Mouse (Mus musculus) forebrain, embryonic 11.5 days (tissue): ENCODE results near the gene 2010111I01Rik. TPM values are rescaled to one million over a fixed set of nuclear protein-coding genes. Genes with fewer than 3 reads are reported as not detected.
"Not testable (repeated sequence)": the region's sequence is repeated elsewhere in the genome, so short reads cannot be mapped to it uniquely, and the experiment has no call there.

Source experiments
- ATAC-seq: fragments of 200-750 bp; cut with Nextera tagmentation; replicated peaks from 2 replicates; pipeline ENCODE4 v1.8.0; 2017; ENCODE audit warnings: moderate TSS enrichment; ENCODE audit not compliant: low FRiP score
- DNase-seq: peaks from one replicate; pipeline ENCODE4 v3.0.0-alpha.2; 2017; ENCODE audit warnings: low spot score
- H3K27ac ChIP-seq: fragments of 300-500 bp; sonication (generic); 2 replicates; pipeline ENCODE4 v1.5.1; 2014; ENCODE audit warnings: low read depth, low read length
- H3K27me3 ChIP-seq: fragments of 300-500 bp; sonication (generic); 2 replicates; pipeline ENCODE4 v1.6.1; 2014; ENCODE audit warnings: mild to moderate bottlenecking, low read length, mixed read lengths; ENCODE audit not compliant: control insufficient read depth, insufficient read depth
- H3K36me3 ChIP-seq: fragments of 300-500 bp; sonication (generic); 2 replicates; pipeline ENCODE4 v1.6.1; 2014; ENCODE audit warnings: mild to moderate bottlenecking, low read length, moderate library complexity, mixed read lengths; ENCODE audit not compliant: control insufficient read depth, insufficient read depth
- H3K4me1 ChIP-seq: fragments of 300-500 bp; sonication (generic); replicated peaks from 2 replicates; pipeline ENCODE4 v1.6.1; 2014; ENCODE audit warnings: low read length, mixed read lengths; ENCODE audit not compliant: control insufficient read depth, insufficient read depth
- H3K4me2 ChIP-seq: fragments of 300-500 bp; sonication (generic); 2 replicates; pipeline ENCODE4 v1.6.1; 2014; ENCODE audit warnings: low read depth, mild to moderate bottlenecking, low read length, moderate library complexity, mixed read lengths; ENCODE audit not compliant: severe bottlenecking
- H3K4me3 ChIP-seq: fragments of 300-500 bp; sonication (generic); 2 replicates; pipeline ENCODE4 v1.5.1; 2014; ENCODE audit warnings: low read depth, low read length
- H3K9ac ChIP-seq: fragments of 300-500 bp; sonication (generic); 2 replicates; pipeline ENCODE4 v1.6.1; 2014; ENCODE audit warnings: low read length
- H3K9me3 ChIP-seq: fragments of 300-500 bp; sonication (generic); 2 replicates; pipeline ENCODE4 v1.6.1; 2016; ENCODE audit warnings: low read length, mixed read lengths; ENCODE audit not compliant: control insufficient read depth
- WGBS: fragments of 180-500 bp; shearing (Covaris S2); extraction: QIAGEN DNeasy Blood & Tissue Kit; methylation state at CpG from one replicate; pipeline ENCODE4 v1.1.7; 2014; 5-methylcytosine and 5-hydroxymethylcytosine counted together
- polyA plus RNA-seq: library from polyadenylated mRNA; unstranded; fragments of >200 nt; fragmentation: Nextera tagmentation; extraction: Ambion mirVana; gene quantifications from 2 replicates; pipeline ENCODE4 v1.2.1, GENCODE M21; 2014

Gene 2010111I01Rik
- polyA plus RNA-seq, 1 experiment from 2014 or later: 38.9 TPM

- Histone ChIP-seq H3K9ac (no peak overlapping the region), H3K27ac (no peak overlapping the region), H3K4me3 (no peak overlapping the region), H3K9me3 (no peaks in the 10 kb centered on the region), H3K4me2 (no peak overlapping the region), H3K4me1 (peaks cover 8% of the 10 kb centered on the region; the same call in 1 of the 2 replicates), H3K36me3 (no peaks in the 10 kb centered on the region), H3K27me3 (no peaks in the 10 kb centered on the region; the same call in 1 of the 2 replicates)
- no peak for ATAC-seq
- DNase-seq: no peak
- WGBS: 53% methylated on average over 8 of the region's 8 CpGs
Measured at GRCm38 (mm10) chr13:63337239-63337960, 372.7 kb downstream of the 2010111I01Rik start.

- Histone ChIP-seq H3K4me1 (peaks cover 8% of the 10 kb centered on the region; the same call in 1 of the 2 replicates), H3K4me3 (no peak overlapping the region), H3K36me3 (no peaks in the 10 kb centered on the region), H3K27ac (no peak overlapping the region), H3K9me3 (no peaks in the 10 kb centered on the region), H3K9ac (no peak overlapping the region), H3K27me3 (no peaks in the 10 kb centered on the region), H3K4me2 (no peak overlapping the region)
- no peak for ATAC-seq
- no peak for DNase-seq
- 84% methylated on average over 4 of the region's 4 CpGs for WGBS
Measured at GRCm38 (mm10) chr13:63339946-63340345, 375.3 kb downstream of the 2010111I01Rik start.

GRCm38 (mm10) chr13:63342781-63343180 is 378.1 kb downstream of the 2010111I01Rik start:
- 85% methylated on average over 2 of the region's 2 CpGs for WGBS
- Histone ChIP-seq H3K36me3 (no peaks in the 10 kb centered on the region), H3K4me2 (no peak overlapping the region), H3K9me3 (no peaks in the 10 kb centered on the region), H3K4me1 (no peaks in the 10 kb centered on the region), H3K27ac (no peak overlapping the region), H3K9ac (no peak overlapping the region), H3K4me3 (no peak overlapping the region), H3K27me3 (no peaks in the 10 kb centered on the region)
- ATAC-seq: no peak
- DNase-seq: no peak

- H3K4me3 ChIP-seq: no peak overlapping the region
- H3K9ac ChIP-seq: no peak overlapping the region
- H3K27me3 ChIP-seq: no peaks in the 10 kb centered on the region
- no peaks in the 10 kb centered on the region for H3K36me3 ChIP-seq
- H3K9me3 ChIP-seq: no peaks in the 10 kb centered on the region
- 96% methylated on average over 3 of the region's 3 CpGs for WGBS
- ATAC-seq (no peak), DNase-seq (no peak)
- H3K4me1 ChIP-seq: no peaks in the 10 kb centered on the region
- no peak overlapping the region for H3K27ac ChIP-seq
- H3K4me2 ChIP-seq: no peak overlapping the region
Measured at GRCm38 (mm10) chr13:63344481-63344880, 379.8 kb downstream of the 2010111I01Rik start.

- H3K4me1 ChIP-seq: no peaks in the 10 kb centered on the region
- DNase-seq: no peak
- H3K9ac ChIP-seq: no peak overlapping the region
- no peaks in the 10 kb centered on the region for H3K36me3 ChIP-seq
- no peak overlapping the region for H3K27ac ChIP-seq
- no peak overlapping the region for H3K4me2 ChIP-seq
- no peaks in the 10 kb centered on the region for H3K9me3 ChIP-seq
- no peak for ATAC-seq
- WGBS: 76% methylated on average over 5 of the region's 5 CpGs
- H3K4me3 ChIP-seq: no peak overlapping the region
- no peaks in the 10 kb centered on the region for H3K27me3 ChIP-seq
Measured at GRCm38 (mm10) chr13:63345476-63346225, 381.0 kb downstream of the 2010111I01Rik start.

GRCm38 (mm10) chr13:63347639-63348038 is 382.9 kb downstream of the 2010111I01Rik start:
- Histone ChIP-seq H3K36me3 (no peaks in the 10 kb centered on the region), H3K27me3 (no peaks in the 10 kb centered on the region), H3K27ac (no peak overlapping the region), H3K4me1 (no peaks in the 10 kb centered on the region), H3K9ac (no peak overlapping the region), H3K9me3 (no peaks in the 10 kb centered on the region), H3K4me3 (no peak overlapping the region), H3K4me2 (no peak overlapping the region)
- WGBS: 88% methylated on average over 2 of the region's 2 CpGs
- DNase-seq: no peak
- no peak for ATAC-seq

- ATAC-seq (no peak), DNase-seq (no peak)
- H3K9me3 ChIP-seq: no peaks in the 10 kb centered on the region
- no peak overlapping the region for H3K4me2 ChIP-seq
- no peaks in the 10 kb centered on the region for H3K36me3 ChIP-seq
- no peak overlapping the region for H3K9ac ChIP-seq
- H3K27me3 ChIP-seq: no peaks in the 10 kb centered on the region
- no peak overlapping the region for H3K4me3 ChIP-seq
- WGBS: 94% methylated on average over 4 of the region's 4 CpGs
- H3K4me1 ChIP-seq: no peaks in the 10 kb centered on the region
- H3K27ac ChIP-seq: no peak overlapping the region
Measured at GRCm38 (mm10) chr13:63350076-63350475, 385.4 kb downstream of the 2010111I01Rik start.

- not testable (repeated sequence) for H3K27ac ChIP-seq, H3K4me2 ChIP-seq, ATAC-seq, DNase-seq, H3K36me3 ChIP-seq, H3K27me3 ChIP-seq, H3K4me3 ChIP-seq, H3K4me1 ChIP-seq, H3K9ac ChIP-seq, H3K9me3 ChIP-seq
- whole genome bisulfite sequencing: 78% methylated on average over 4 of the region's 4 CpGs
Measured at GRCm38 (mm10) chr13:63353312-63353711, 388.6 kb downstream of the 2010111I01Rik start.
